In genomic region chr12:64104214-64104613, GRCm38 (mm10) we compare ENCODE assay signal across 9 mouse cellular contexts.
DNase-seq lines count a peak whose midpoint lies in the region; ATAC-seq and TF ChIP-seq lines count a peak whose summit lies in the region.
"Had no signal": no experiment of that assay in that cellular context is flagged by ENCODE, and none has a peak within 500 bp of the region (broad histone marks: within the 10 kb centered on the region; RNA-seq: fewer than 3 reads in every experiment).

No protein-coding gene starts in this region.

- no peaks in the 10 kb centered on the region for H3K36me3 ChIP-seq in E14TG2a.4 (ENCODE audit: insufficient read depth, low read length)
- H3K36me3 ChIP-seq in forebrain, embryonic 16.5 days (ENCODE audit: control insufficient read depth, insufficient read depth), result no peaks in the 10 kb centered on the region
- H3K36me3 ChIP-seq: limb, embryonic 12.5 days had no signal

- DNase-seq in cerebellum, postnatal 10 days, result peak; percentile 72 to 82
- DNase-seq in cerebellum, adult 9-10 months, result no peak
- DNase-seq in layer of hippocampus, adult 11-12 months (ENCODE audit: low spot score), result peak; percentile 22
- no peak for DNase-seq in layer of hippocampus, adult 8-10 months (ENCODE audit: low spot score in 2 of 2)
- no peak for DNase-seq in MN1 (ENCODE audit: low spot score)
- no peak for DNase-seq in urinary bladder, postnatal 10 days (ENCODE audit: low spot score)

- no peak overlapping the region for H3K27ac ChIP-seq in forebrain, embryonic 16.5 days (ENCODE audit: low read length)
- H3K27ac ChIP-seq: limb, embryonic 12.5 days had no signal

- no peaks in the 10 kb centered on the region for H3K27me3 ChIP-seq in E14TG2a.4 (ENCODE audit: insufficient read depth, low read length)
- H3K27me3 ChIP-seq in forebrain, embryonic 16.5 days (replicated peaks; ENCODE audit: control insufficient read depth, insufficient read depth, low read length), result no peaks in the 10 kb centered on the region
- H3K27me3 ChIP-seq: limb, embryonic 12.5 days had no signal

- 39% methylated on average over 2 of the region's 2 CpGs for WGBS in forebrain, embryonic 16.5 days

- peak; percentile 43 for TF ChIP-seq CTCF in E14TG2a.4 (conservative IDR thresholded peaks at IDR 0.05; ENCODE audit: low read length)

- no peak overlapping the region for H3K9ac ChIP-seq in forebrain, embryonic 16.5 days (replicated peaks; ENCODE audit: low read depth, low read length)
- H3K9ac ChIP-seq: limb, embryonic 12.5 days had no signal

- H3K9me3 ChIP-seq in E14TG2a.4 (ENCODE audit: low read length), result no peaks in the 10 kb centered on the region
- H3K9me3 ChIP-seq in forebrain, embryonic 16.5 days (ENCODE audit: control insufficient read depth, low read length), result no peaks in the 10 kb centered on the region
- H3K9me3 ChIP-seq: limb, embryonic 12.5 days had no signal

- H3K4me2 ChIP-seq in forebrain, embryonic 16.5 days (ENCODE audit: low read length), result no peak overlapping the region
- H3K4me2 ChIP-seq: limb, embryonic 12.5 days had no signal

- ATAC-seq in forebrain, embryonic 16.5 days, result 0 out of 2 replicates have a peak, but pooled peaks have one; percentile 38

- H3K4me3 ChIP-seq in E14TG2a.4 (replicated peaks; ENCODE audit: low read length), result no peak overlapping the region
- H3K4me3 ChIP-seq in forebrain, embryonic 16.5 days (replicated peaks; ENCODE audit: low read length), result no peak overlapping the region
- H3K4me3 ChIP-seq: limb, embryonic 12.5 days had no signal

- H3K4me1 ChIP-seq in E14TG2a.4 (replicated peaks; ENCODE audit: low read depth, low read length), result no peaks in the 10 kb centered on the region
- H3K4me1 ChIP-seq in forebrain, embryonic 16.5 days (replicated peaks; ENCODE audit: control insufficient read depth, insufficient read depth, low read length), result no peaks in the 10 kb centered on the region
- H3K4me1 ChIP-seq: limb, embryonic 12.5 days had no signal

Comparison
In these comparisons a context has a peak if more than half of its experiments do, and no peak if none do; other contexts are left out.
1. DNase-seq: peak in cerebellum, postnatal 10 days (2 of 2) and layer of hippocampus, adult 11-12 months (single experiment); none in cerebellum, adult 9-10 months (single experiment), layer of hippocampus, adult 8-10 months (0 of 2), MN1 (single experiment) and urinary bladder, postnatal 10 days (single experiment).